Mouse (Mus musculus) liver, adult (tissue): ENCODE results near the gene Cd36.

Experiments
- GATA4 ChIP-seq: IDR thresholded peaks from 2 replicates; pipeline ENCODE4 v1.6.1; 2014; ENCODE audit warnings: mild to moderate bottlenecking, low read length; ENCODE audit not compliant: insufficient replicate concordance

Gene Cd36

GRCm38 (mm10) chr5:17877044-17877443 is 11.6 kb downstream of the Cd36 start:
- no peak for TF ChIP-seq GATA4

- no peak for TF ChIP-seq GATA4
These were observed 12.0 kb downstream of the Cd36 start for GRCm38 (mm10) chr5:17876637-17877036.

DNA sequence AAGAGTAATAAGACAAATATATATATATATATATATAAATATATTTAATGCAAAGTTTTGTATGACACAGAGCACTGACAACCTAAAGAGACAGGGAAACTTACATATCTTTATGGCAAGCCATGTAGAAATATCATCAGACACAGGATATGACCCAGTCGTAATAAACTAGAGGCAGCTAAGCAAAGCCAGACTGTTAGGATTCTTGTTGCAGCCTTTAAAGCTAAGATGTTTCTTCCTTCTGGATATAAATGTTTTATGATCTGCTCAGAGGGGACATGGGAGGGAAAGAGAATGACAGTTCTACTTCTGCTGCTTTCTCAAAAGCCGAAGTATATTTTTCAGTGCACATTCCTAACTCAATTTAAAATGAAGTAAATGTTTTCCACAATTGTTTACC is 14.3 kb downstream of the Cd36 start:
- no peak for TF ChIP-seq GATA4

DNA sequence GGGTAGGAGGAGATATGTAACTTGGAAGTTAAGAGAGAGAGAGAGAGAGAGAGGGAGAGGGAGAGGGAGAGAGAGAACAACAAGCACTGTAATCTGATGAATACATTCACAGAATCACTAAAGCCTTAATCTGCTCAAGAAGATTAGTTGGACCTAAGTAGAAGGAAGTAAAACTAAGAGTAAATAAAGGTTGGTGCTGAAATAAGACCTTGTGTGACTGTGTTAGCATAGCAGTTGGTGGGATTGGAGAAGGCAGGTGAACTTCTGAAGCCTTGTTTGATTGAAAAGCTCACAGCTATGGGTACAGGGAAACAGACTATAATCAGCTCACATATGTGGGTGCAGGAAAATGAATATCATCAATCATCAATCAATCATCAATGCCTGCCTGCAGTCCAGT is 23.2 kb downstream of the Cd36 start:
- no peak for TF ChIP-seq GATA4

- 0 out of 2 replicates have a peak, but pooled peaks have one; percentile 15 for TF ChIP-seq GATA4
These were observed 25.5 kb downstream of the Cd36 start for GRCm38 (mm10) chr5:17863085-17863484.

- TF ChIP-seq GATA4, result no peak
These were observed 30.2 kb downstream of the Cd36 start for GRCm38 (mm10) chr5:17858399-17858798.

GRCm38 (mm10) chr5:17857871-17858270 is 30.7 kb downstream of the Cd36 start:
- TF ChIP-seq GATA4, result no peak

DNA sequence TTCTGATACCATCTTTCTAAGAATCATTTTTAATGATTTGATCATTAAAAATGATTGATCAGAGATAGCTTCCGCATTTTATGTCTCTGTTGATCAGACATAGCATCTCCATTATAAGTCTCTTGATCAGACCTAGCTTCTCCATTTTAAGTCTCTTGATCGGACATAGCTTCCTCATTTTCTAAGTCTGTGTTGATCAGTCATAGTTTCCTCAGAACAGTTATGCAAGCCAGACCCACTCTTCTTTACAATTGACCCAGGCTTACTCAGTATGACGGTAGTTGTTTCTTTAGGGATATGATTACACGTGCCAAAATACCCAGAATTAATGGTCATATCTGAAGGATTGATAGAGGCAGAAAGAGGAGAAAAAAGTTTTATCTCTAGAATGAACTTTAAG is 31.3 kb downstream of the Cd36 start:
- TF ChIP-seq GATA4, result no peak

DNA sequence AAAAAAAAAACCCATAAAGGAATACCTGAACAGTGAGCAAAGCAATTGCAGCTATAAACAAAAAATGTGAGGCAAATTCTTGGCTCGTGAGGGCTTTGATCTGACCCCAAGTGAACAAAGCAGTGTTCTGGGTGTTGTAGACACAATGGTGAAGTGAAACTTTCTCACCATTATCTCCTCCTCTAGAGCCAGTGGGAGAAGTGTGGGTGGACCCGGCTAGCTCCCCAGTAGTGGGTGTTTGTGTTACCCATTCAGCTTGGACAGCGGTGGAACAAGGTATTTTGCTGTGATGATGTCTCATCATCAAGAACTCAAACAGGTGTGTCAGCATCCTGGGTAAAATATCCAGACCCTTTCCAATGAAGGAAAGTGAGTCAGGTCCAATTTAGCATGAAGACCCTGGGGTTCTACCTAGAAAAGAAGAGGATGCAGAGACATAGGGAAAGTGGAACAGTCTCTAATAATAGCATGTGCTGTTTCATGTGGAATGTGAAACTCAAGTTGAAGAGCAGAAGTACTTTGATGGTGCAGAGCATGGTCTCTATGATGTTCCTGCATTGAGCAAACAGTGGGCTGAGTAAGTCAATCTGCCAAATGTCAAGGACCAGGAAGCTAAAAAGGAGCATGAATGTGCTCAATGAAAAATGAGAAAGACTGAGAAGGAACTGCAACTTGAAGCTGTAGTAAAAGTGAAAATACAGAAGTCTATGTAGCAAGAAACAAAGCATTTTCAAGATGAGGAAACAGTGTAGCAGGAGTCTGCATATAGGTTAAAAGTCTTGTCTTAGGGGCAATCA is 34.3 kb downstream of the Cd36 start:
- TF ChIP-seq GATA4, result no peak

DNA sequence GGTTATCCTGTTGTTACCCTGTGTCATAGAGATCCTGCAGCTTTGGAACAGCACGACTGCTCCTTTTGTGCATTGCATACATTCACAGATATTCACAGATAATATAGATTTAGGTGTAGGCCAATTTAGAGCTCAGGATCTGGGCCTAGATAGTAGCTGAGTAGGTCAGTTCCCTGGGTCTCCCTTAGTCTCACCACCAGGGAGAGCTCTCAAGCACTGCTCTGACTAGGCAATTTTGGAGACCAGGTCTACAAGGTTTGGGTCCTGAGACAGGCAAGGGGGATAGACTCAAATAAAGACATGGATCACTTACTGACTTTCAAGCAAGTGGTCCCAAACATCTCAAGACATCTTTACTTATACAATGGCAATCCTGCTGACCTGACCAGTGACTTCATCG is 38.0 kb downstream of the Cd36 start:
- no peak for TF ChIP-seq GATA4

DNA sequence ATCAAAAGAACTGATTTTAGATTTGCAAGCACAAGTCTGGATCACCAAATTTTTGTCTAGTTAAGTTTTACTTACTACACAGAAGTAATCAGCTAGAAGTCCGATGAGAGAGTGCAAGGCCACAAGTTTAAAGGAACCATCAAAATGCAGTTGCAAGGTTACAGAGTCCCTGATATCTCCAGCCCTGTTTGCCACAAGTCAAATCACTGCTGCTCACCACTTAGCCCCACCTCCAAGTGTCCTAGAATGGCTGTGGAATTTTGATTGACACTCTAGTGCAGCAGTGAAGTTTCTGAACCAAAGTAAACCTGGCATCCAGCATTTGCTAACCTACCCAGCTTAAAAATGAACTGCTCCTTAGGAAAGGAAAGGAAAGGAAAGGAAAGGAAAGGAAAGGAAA is 39.0 kb downstream of the Cd36 start:
- no peak for TF ChIP-seq GATA4

GRCm38 (mm10) chr5:17848733-17849132 is 39.9 kb downstream of the Cd36 start:
- no peak for TF ChIP-seq GATA4

DNA sequence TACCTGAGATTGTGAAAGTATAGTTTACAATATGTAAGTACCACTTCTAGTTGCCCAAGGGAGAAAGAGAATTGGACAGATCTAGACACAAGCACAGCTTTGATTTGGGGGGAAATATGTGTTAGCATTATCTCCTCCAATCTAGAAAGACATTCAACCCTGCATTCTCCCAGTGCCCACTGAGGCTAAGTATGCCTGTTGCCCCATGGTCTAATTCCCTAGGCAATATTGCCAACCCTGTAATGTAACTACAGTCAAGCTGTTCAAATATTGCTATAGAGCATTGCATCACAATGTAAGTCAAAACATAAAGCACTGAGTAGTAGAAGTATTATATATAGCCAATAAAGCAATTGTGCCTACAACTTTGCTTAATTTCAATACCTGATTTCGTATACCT is 40.3 kb downstream of the Cd36 start:
- TF ChIP-seq GATA4, result no peak

- TF ChIP-seq GATA4, result no peak
These were observed 44.7 kb downstream of the Cd36 start for GRCm38 (mm10) chr5:17843921-17844320.

GRCm38 (mm10) chr5:17843316-17843715 is 45.3 kb downstream of the Cd36 start:
- no peak for TF ChIP-seq GATA4

- TF ChIP-seq GATA4, result no peak
These were observed 46.4 kb downstream of the Cd36 start for GRCm38 (mm10) chr5:17842111-17842729.

DNA sequence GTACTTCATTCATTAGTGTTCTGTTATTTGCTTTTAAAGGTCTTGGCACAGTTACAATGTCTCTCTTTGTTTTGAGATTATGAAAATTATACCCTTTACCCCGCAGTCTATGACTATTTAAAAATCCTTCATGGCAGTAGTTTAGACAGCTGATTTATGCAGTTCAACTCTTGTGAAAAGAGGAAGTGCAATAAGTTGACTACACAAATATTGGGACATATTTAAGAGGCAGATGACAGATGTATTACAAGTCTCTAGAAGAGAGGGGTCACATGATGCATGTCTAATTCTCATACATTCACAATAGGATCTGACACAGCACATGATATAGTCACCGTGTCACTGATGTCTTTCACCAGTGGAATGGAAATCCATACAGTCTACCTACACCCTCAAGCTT is 49.1 kb downstream of the Cd36 start:
- TF ChIP-seq GATA4, result no peak

DNA sequence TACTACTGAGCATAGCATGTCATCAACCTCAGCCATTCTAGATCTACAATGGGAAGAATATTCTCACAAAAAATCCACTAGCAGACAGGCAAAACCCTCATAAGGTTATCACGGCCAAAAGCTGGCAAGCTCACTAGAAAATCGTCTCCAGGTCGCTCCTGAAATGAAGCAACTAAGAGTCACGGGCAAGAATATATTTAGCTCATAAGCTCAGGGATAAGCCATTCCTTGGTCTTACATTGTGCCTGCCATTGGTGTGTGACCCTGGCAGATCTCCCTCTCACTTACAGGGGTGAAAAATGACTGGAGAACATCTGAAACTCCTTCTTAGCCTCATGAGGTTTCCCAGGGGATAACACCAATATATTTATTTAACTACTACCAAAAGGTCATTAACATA is 52.2 kb downstream of the Cd36 start:
- TF ChIP-seq GATA4, result no peak
